Mouse (Mus musculus) right cerebral cortex, adult 2 months (tissue): ENCODE data around the gene Unc119b.
"Not testable (repeated sequence)": the region's sequence is repeated elsewhere in the genome, so short reads cannot be mapped to it uniquely, and the experiment has no call there.

Experiments
- DNase-seq, 2 experiments: peaks; one replicate each; pipeline ENCODE4 v3.0.0; 2021 to 2022; ENCODE audit warnings: low spot score in 2 of 2

The Unc119b gene

GRCm38 (mm10) chr5:115134234-115135165, at the start of gene Unc119b:
TSS of gene Unc119b (minus strand) at chr5:115134975.
- peak; percentile 84 to 85 for DNase-seq

DNA sequence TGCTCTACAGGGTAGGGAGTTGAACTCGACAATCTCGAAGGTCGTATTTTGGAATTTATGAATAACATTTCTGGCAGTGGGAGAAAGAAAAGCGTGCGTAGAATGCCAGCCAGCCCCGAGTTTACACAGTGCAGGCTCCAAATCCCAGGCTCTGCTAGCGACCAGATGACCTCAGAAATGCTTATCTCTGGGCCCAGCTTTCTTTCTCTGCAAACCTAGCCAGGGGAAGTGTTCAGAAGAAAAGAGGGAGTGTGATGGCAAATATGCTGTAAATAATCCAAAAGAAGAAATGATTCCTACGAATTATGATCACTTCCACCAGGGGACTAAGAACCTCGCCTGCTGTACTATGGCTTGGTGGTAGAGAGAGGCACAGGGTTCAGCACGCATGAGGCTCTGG, 48.7 kb upstream of the Unc119b start:
- DNase-seq, result no peak

DNA sequence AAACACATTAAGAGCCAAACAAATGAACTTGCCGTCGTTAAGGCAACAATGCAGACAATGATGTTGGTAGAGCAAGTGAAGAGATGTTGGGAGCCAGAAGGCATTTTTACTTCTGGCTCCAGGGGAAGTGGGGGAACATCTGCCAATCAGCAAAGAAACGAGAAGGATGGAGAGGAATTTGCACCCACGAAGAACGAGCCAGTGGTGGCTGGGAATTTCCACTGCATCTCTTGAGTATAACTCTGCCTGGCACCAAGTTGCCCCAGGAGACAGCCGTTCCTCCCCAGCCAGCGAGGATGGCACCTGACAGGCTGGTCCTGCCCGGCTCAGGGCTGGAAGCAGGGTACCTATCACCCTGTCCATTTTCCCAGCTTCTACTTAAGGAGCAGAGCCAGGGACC, 48.1 kb upstream of the Unc119b start:
- DNase-seq, result no peak

GRCm38 (mm10) chr5:115181248-115181940, 46.6 kb upstream of the Unc119b start:
- DNase-seq, result no peak

DNA sequence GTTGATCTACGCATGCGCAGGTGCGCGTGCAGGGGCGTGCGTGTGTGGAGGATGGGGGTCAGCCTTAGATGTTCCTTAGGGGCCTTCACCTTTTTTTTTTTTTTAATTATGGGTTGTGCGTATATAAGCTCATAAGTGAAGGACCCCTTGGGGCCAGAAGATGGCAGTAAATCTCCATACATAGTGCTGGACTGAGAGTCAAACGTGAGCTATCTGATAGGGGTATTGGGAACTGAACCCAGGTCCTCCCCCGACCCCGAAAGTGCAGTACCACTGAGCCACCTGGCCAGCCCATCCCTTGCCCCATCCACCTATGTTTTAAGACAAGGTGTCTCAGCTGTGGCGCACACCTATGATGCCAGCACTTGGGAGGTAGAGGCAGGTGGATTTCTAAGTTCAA, 44.8 kb upstream of the Unc119b start:
- DNase-seq, result no peak

DNA sequence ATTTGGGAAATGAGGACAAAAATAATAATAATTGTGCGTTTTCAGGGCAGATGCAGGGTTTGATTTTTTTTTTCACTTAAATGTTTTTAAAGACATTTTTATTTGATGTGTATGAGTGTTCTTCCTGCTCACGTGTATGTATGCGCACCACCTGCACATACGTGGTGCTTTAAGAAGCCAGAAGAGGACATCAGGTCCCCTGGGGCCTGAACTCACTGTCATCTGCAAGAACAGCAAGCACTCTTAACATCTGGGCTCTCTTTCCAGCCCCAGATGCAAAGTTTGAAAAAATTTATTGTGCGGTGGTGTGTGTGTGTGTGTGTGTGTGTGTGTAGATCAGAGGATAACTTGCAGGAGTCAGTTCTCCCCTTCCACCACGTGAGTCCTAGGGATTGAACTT, 43.1 kb upstream of the Unc119b start:
- no peak for DNase-seq

DNA sequence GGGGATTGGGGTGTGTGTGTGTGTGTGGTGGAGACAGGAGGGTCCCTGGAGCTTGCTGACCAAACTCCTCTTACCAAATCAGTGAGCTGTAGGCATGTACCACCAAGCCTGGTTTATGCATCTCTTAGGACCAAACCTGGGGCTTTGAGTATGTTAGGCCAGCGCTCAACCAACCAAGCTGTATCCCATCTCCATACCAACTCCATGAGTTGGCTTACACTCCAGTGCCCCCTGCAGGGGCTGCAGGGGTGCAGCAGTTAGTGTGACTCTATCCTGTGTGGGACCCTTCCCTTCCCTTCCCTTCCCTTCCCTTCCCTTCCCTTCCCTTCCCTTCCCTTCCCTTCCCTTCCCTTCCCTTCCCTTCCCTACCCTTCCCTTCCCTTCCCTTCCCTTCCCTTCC, 39.8 kb upstream of the Unc119b start:
- no peak for DNase-seq

GRCm38 (mm10) chr5:115170150-115170549, 35.4 kb upstream of the Unc119b start:
- no peak for DNase-seq

DNA sequence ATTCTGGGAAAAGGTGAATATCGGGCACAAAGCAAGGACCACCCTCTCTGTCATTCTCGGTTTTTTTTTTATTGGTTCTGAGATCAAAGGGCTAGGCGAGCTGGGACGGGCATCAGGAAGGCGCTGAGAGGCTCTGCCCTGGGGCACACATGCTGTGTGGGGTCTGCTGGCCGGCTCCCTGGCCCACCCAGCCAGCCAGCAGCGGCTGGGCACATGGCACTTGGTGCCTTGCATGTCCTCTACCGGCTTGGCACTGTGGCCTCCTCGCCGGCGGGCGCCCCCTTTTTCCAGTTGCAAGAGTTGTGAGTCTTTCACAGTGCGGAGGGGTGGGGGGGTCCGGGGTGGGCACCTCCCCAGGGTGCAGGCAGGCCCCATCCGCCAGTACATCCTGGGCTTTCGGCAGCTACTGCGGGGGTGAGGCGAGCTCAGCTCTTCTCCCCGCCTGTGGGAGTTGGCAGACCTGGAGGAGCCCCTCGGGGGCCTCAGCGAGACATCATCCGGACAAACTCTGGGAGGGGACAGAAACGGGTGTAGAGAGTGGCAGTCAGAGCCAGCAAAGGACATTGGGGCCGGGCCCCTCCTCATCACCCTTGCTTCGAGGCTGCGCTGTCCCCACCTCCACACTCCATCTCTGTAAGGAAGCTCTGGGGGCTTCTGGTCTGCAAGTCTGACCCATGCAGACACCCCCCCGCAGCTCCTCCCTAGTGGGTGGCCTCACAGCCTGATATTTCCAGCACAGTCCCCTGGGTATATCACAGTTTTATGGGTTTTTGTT, 34.1 kb upstream of the Unc119b start:
- DNase-seq, result no peak

- no peak for DNase-seq
These were observed 32.6 kb upstream of the Unc119b start for GRCm38 (mm10) chr5:115167396-115167795.

DNA sequence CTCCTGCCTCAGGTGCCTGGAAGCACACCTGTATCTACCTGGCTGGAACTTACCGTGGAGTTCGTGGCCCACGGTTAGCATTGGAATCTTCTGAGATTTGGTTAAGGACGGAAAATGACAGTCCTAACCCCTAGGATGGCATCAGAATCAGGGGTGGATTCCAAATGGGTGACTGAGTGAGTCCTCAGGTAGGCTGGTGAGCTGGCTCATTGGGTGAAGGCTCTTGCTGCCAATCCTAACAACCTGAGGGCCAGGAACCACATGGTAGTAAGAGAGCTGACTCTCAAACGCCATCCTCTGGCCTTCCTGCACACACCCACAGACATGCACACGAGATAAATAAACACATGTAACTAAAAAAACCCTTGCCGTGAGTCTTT, 32.0 kb upstream of the Unc119b start:
- no peak for DNase-seq

DNA sequence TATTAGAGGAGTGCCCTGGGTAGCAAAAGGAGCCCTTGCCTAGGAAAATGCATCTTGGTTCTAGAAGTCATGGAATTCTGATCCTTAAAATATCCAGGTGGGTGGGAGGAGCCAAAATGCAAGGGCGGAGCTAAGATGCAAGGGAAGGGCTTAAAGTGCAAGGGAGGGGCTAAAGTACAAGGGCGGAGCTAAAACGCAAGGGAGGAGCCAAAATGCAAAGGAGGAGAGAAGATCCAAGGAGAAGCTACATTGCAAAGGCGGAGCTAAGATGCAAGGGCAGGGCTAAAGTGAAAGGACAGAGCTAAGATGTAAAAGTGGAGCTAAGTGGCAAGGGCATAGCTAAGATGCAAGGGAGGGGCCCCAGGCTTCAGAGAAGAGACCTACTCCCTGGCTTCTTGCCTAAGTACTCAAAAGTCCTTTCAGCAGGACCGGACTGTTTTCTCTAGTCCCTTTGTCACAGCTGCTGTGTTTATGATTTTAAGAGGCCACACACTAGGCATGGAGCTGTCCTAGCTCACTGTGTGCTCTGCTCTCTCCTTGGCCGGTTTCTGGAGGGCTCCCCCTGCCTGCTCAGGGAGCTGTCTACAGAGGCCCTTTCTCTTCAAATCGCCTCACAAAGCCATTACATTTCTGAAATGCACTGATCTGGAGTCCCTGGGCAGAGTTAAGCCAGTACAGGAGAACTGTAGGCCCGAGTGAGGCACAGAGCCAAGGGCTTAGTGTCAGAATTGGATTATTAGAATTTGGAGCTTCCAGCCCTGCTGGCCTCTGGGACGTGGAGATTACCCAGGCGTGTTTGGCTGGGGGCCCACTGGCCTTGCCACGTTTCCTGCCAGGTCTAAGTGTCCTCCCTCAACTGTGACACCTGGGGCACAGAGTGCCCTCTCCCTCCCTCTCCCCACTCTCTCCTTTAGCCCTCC, 31.4 kb upstream of the Unc119b start:
- DNase-seq, result no peak

GRCm38 (mm10) chr5:115165351-115165750, 30.6 kb upstream of the Unc119b start:
- no peak for DNase-seq

DNA sequence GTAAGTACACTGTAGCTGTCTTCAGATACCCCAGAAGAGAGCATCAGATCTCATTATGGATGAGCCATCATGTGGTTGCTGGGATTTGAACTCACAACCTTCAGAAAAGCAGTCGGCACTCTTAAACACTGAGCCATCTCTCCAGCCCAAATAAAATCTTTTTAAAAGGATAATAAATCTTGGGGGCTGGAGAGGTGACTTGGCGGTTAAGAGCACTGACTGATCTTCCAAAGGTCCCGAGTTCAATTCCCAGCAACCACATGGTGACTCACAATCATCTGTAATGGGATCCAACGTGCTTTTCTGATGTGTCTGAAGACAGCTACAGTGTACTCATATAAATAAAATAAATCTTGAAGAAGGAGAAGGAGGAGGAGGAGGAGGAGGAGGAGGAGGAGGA, 29.7 kb upstream of the Unc119b start:
- DNase-seq, result not testable (repeated sequence)

DNA sequence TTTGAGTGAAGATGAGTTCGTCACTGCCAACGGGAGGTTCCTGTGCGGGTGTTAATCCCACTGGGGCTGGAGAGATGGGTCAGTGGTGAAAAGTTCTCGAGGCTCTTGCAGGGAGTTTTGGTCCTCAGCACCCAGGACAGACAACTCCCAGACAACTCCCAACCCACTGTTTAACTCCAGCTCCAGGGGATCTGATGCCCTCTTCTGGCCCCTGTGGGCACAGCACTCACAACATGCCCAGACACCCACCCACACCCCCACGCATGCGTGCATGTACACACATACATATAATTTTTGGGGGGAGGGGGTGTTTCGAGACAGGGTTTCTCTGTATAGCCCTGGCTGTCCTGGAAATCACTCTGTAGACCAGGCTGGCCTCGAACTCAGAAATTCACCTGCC, 28.8 kb upstream of the Unc119b start:
- peak; percentile 64 to 69 for DNase-seq

- DNase-seq, result not testable (repeated sequence)
These were observed 27.1 kb upstream of the Unc119b start for GRCm38 (mm10) chr5:115161940-115162279.

GRCm38 (mm10) chr5:115161064-115161939, 26.5 kb upstream of the Unc119b start:
- DNase-seq, result no peak

DNA sequence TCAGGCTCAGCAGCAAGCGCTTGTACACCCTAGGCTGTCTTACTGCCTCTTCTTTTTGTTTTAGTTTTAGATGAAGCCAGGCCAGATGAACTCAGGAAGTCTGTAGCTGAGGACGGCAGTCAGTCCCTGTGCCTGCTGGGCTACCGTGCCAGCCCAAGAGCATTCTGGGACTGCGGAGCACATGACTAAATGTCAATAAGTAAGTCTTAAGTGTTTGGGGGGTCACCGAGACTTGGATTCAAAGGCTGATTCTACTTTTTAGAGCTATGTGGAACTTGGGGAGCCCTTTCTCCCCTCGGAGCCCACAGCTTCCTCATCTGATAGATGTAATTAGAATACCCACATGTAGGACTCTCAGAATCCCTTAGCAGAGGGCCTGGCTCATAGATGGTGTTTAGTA, 25.9 kb upstream of the Unc119b start:
- DNase-seq, result no peak

GRCm38 (mm10) chr5:115159165-115159564, 24.4 kb upstream of the Unc119b start:
- DNase-seq, result no peak
